Mouse (Mus musculus) lung, postnatal 0 days (tissue): Measurements from ENCODE around the gene Paqr7. TPM values are rescaled to one million over a fixed set of nuclear protein-coding genes. Genes with fewer than 3 reads are reported as not detected.

ENCODE experiments used
- ATAC-seq: fragments of 200-750 bp; cut with Nextera tagmentation; 2 replicates; pipeline ENCODE4 v1.8.0; 2017; ENCODE audit warnings: moderate library complexity
- DNase-seq: peaks from one replicate; pipeline ENCODE4 v3.0.0-alpha.2; 2016; ENCODE audit warnings: low spot score
- H3K27ac ChIP-seq: fragments of 300-500 bp; sonication (generic); 2 replicates; pipeline ENCODE4 v1.5.1; 2014; ENCODE audit warnings: antibody characterized with exemption, mild to moderate bottlenecking, low read length, mixed read lengths
- H3K27me3 ChIP-seq: fragments of 300-500 bp; sonication (generic); replicated peaks from 2 replicates; pipeline ENCODE4 v1.6.1; 2014; ENCODE audit warnings: low read length, mixed read lengths; ENCODE audit not compliant: insufficient read depth
- H3K36me3 ChIP-seq: fragments of 300-500 bp; sonication (generic); 2 replicates; pipeline ENCODE4 v1.6.1; 2014; ENCODE audit warnings: low read length, mixed read lengths; ENCODE audit not compliant: insufficient read depth
- H3K4me1 ChIP-seq: fragments of 300-500 bp; sonication (generic); 2 replicates; pipeline ENCODE4 v1.6.1; 2014; ENCODE audit warnings: antibody characterized with exemption, low read depth, low read length, mixed read lengths; ENCODE audit not compliant: insufficient read depth
- H3K4me2 ChIP-seq: fragments of 300-500 bp; sonication (generic); replicated peaks from 2 replicates; pipeline ENCODE4 v1.6.1; 2014; ENCODE audit warnings: low read depth, mild to moderate bottlenecking, low read length, moderate library complexity, mixed read lengths
- H3K4me3 ChIP-seq: fragments of 300-500 bp; sonication (generic); 2 replicates; pipeline ENCODE4 v1.5.1; 2014; ENCODE audit warnings: low read depth, low read length
- H3K9ac ChIP-seq: fragments of 300-500 bp; sonication (generic); replicated peaks from 2 replicates; pipeline ENCODE4 v1.6.1; 2014; ENCODE audit warnings: low read depth, mild to moderate bottlenecking
- H3K9me3 ChIP-seq: fragments of 300-500 bp; sonication (generic); 2 replicates; pipeline ENCODE4 v1.6.1; 2016; ENCODE audit warnings: low read length, mixed read lengths
- CTCF ChIP-seq: IDR thresholded peaks from 2 replicates; pipeline ENCODE4 v1.5.1; 2016; ENCODE audit warnings: antibody characterized with exemption, mild to moderate bottlenecking
- EP300 ChIP-seq: IDR thresholded peaks from 2 replicates; pipeline ENCODE4 v1.6.1; 2016; ENCODE audit warnings: antibody characterized with exemption, mild to moderate bottlenecking, control low read depth
- WGBS: fragments of 180-500 bp; shearing (Covaris S2); extraction: QIAGEN DNeasy Blood & Tissue Kit; methylation state at CpG from one replicate; pipeline ENCODE4 v1.1.7; 2014; 5-methylcytosine and 5-hydroxymethylcytosine counted together
- polyA plus RNA-seq: library from polyadenylated mRNA; unstranded; fragments of >200 nt; fragmentation: Nextera tagmentation; extraction: Ambion mirVana; gene quantifications from 2 replicates; pipeline ENCODE4 v1.2.1, GENCODE M21; 2015

The Paqr7 gene
- polyA plus RNA-seq, 1 experiment from 2014 or later, result 27.5 TPM

- Histone ChIP-seq H3K4me1 (no peaks in the 10 kb centered on the region), H3K27me3 (peaks cover 9% of the 10 kb centered on the region; the same call in 1 of the 2 replicates), H3K4me2 (no peak overlapping the region), H3K9me3 (no peaks in the 10 kb centered on the region), H3K4me3 (no peak overlapping the region), H3K36me3 (no peaks in the 10 kb centered on the region), H3K27ac (no peak overlapping the region), H3K9ac (no peak overlapping the region)
- WGBS, result 41% methylated on average over 34 of the region's 34 CpGs
- TF ChIP-seq CTCF (no peak), EP300 (no peak)
- ATAC-seq (no peak), DNase-seq (no peak)
These were observed 42.7 kb upstream of the Paqr7 start for GRCm38 (mm10) chr4:134453619-134454400.

DNA sequence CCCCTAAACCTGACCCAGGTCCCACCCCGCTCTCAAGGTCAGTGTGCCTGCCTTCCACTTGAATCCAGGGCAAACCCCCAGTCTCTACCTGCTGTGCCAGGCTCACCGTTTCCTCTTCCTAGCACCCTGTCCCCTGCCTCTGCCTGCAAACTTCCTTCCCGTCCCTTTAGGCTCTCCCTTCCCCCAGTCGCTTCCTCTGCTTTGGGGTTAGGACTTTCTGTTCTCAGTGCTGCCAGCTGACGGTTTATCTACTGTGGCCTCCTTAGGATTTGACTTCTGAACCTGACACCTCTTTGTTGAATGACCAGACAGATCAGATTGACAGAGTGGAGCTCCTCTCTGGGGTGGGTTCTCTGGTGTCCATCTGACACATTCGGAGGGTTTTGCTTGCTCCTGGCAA is 41.2 kb upstream of the Paqr7 start:
- 28% methylated on average over 6 of the region's 6 CpGs for WGBS
- TF ChIP-seq CTCF, result no peak
- TF ChIP-seq EP300, result peak; percentile 61
- Histone ChIP-seq H3K4me2 (0 out of 2 replicates have a peak overlapping the region, but pooled peaks have one; percentile 4), H3K4me1 (no peaks in the 10 kb centered on the region), H3K9me3 (no peaks in the 10 kb centered on the region), H3K27ac (no peak overlapping the region), H3K27me3 (peaks cover 9% of the 10 kb centered on the region; the same call in 1 of the 2 replicates), H3K9ac (no peak overlapping the region), H3K36me3 (no peaks in the 10 kb centered on the region), H3K4me3 (no peak overlapping the region)
- DNase-seq (peak; percentile 52), ATAC-seq (peak; percentile 81)

GRCm38 (mm10) chr4:134457130-134457825 is 39.2 kb upstream of the Paqr7 start:
- DNase-seq (no peak), ATAC-seq (no peak)
- H3K4me3 ChIP-seq, result no peak overlapping the region
- no peak overlapping the region for H3K27ac ChIP-seq
- no peaks in the 10 kb centered on the region for H3K9me3 ChIP-seq
- H3K9ac ChIP-seq, result no peak overlapping the region
- TF ChIP-seq EP300 (no peak), CTCF (no peak)
- H3K36me3 ChIP-seq, result no peaks in the 10 kb centered on the region
- H3K4me2 ChIP-seq, result no peak overlapping the region
- H3K4me1 ChIP-seq, result no peaks in the 10 kb centered on the region
- H3K27me3 ChIP-seq, result peaks cover 9% of the 10 kb centered on the region; the same call in 1 of the 2 replicates
- 53% methylated on average over 7 of the region's 7 CpGs for WGBS

GRCm38 (mm10) chr4:134458856-134459255 is 37.6 kb upstream of the Paqr7 start:
- H3K36me3 ChIP-seq, result no peaks in the 10 kb centered on the region
- DNase-seq (no peak), ATAC-seq (no peak)
- no peak overlapping the region for H3K4me2 ChIP-seq
- no peak overlapping the region for H3K9ac ChIP-seq
- no peak overlapping the region for H3K4me3 ChIP-seq
- H3K9me3 ChIP-seq, result no peaks in the 10 kb centered on the region
- no peak overlapping the region for H3K27ac ChIP-seq
- TF ChIP-seq CTCF, result no peak
- no peak for TF ChIP-seq EP300
- 76% methylated on average over 5 of the region's 5 CpGs for WGBS
- H3K27me3 ChIP-seq, result peaks cover 5% of the 10 kb centered on the region; the same call in 1 of the 2 replicates
- H3K4me1 ChIP-seq, result no peaks in the 10 kb centered on the region

DNA sequence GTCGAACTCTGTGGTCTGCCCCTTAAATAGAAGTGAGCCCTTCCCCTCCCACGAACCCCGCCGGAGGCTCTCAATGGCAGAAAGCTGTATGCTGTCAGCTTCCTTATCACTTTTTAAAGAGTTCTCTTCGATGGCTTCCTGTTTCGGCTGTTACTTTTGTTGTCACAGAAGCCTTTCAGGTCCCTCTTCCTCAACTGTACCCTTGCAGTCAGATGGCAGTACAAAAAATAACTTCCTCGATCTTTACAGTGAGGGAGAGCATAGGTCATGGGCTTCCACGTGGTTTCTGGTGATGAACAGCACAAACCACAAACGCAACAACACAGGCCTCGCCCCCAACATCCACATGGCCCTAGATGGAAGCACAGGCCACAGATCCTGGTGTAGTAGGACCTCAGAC is 36.2 kb upstream of the Paqr7 start:
- no peak overlapping the region for H3K4me3 ChIP-seq
- WGBS, result 48% methylated on average over 10 of the region's 10 CpGs
- no peak for TF ChIP-seq EP300
- no peak for TF ChIP-seq CTCF
- H3K27me3 ChIP-seq, result no peaks in the 10 kb centered on the region
- H3K9ac ChIP-seq, result no peak overlapping the region
- no peak overlapping the region for H3K4me2 ChIP-seq
- no peaks in the 10 kb centered on the region for H3K9me3 ChIP-seq
- ATAC-seq (0 out of 2 replicates have a peak, but pooled peaks have one; percentile 19), DNase-seq (peak; percentile 36)
- no peaks in the 10 kb centered on the region for H3K36me3 ChIP-seq
- H3K4me1 ChIP-seq, result no peaks in the 10 kb centered on the region
- no peak overlapping the region for H3K27ac ChIP-seq

- Histone ChIP-seq H3K27ac (no peak overlapping the region), H3K9ac (no peak overlapping the region), H3K27me3 (no peaks in the 10 kb centered on the region), H3K36me3 (no peaks in the 10 kb centered on the region), H3K9me3 (no peaks in the 10 kb centered on the region), H3K4me1 (no peaks in the 10 kb centered on the region), H3K4me3 (no peak overlapping the region), H3K4me2 (no peak overlapping the region)
- WGBS, result 63% methylated on average over 5 of the region's 5 CpGs
- TF ChIP-seq EP300, result no peak
- TF ChIP-seq CTCF, result no peak
- ATAC-seq (no peak), DNase-seq (no peak)
These were observed 35.2 kb upstream of the Paqr7 start for GRCm38 (mm10) chr4:134461252-134461651.
